Mouse (Mus musculus) kidney, adult 2 months (tissue): ENCODE data around the gene Pnrc2. TPM values are rescaled to one million over a fixed set of nuclear protein-coding genes. Genes with fewer than 3 reads are reported as not detected.

Source experiments
- DNase-seq: peaks from one replicate; pipeline ENCODE4 v3.0.0; 2021
- H3K27ac ChIP-seq: fragments of 200-500 bp; 2 replicates; pipeline ENCODE4 v1.5.1; 2012; ENCODE audit warnings: low read depth, low read length, control low read depth, inconsistent platforms; ENCODE audit not compliant: insufficient read depth
- H3K27me3 ChIP-seq: fragments of 200-500 bp; replicated peaks from 2 replicates; pipeline ENCODE4 v1.6.1; 2012; ENCODE audit warnings: mild to moderate bottlenecking, moderate library complexity, low read length, inconsistent platforms; ENCODE audit not compliant: control insufficient read depth, insufficient read depth
- H3K36me3 ChIP-seq: fragments of 200-500 bp; 2 replicates; pipeline ENCODE4 v1.6.1; 2012; ENCODE audit warnings: mild to moderate bottlenecking, moderate library complexity, low read length, inconsistent platforms; ENCODE audit not compliant: control insufficient read depth, insufficient read depth
- H3K4me1 ChIP-seq: fragments of 200-500 bp; 2 replicates; pipeline ENCODE4 v1.6.1; 2011; ENCODE audit warnings: low read length; ENCODE audit not compliant: control insufficient read depth, insufficient read depth
- H3K4me3 ChIP-seq: fragments of 200-500 bp; 2 replicates; pipeline ENCODE4 v1.5.1; 2011; ENCODE audit warnings: mild to moderate bottlenecking, low read depth, low read length, control low read depth; ENCODE audit not compliant: insufficient read depth
- CTCF ChIP-seq: fragments of 200-500 bp; conservative IDR thresholded peaks from 2 replicates; pipeline ENCODE4 v1.5.1; 2011; ENCODE audit warnings: low read depth, mild to moderate bottlenecking, control low read depth, low read length, moderate library complexity, mixed read lengths; ENCODE audit not compliant: insufficient read depth, insufficient read length
- POLR2A ChIP-seq: fragments of 200-500 bp; IDR thresholded peaks from one replicate; pipeline ENCODE4 v1.6.1; 2011; ENCODE audit warnings: low read depth, low read length, control low read depth
- WGBS: fragments of 180-500 bp; shearing (Covaris S2); methylation state at CpG from one replicate; pipeline ENCODE4 v1.1.7; 2018; 5-methylcytosine and 5-hydroxymethylcytosine counted together
- polyA plus RNA-seq: library from polyadenylated mRNA; depleted of rRNA; stranded (reverse); fragments of >200 nt; gene quantifications from 2 replicates; pipeline ENCODE4 v1.2.3, GENCODE M21; 2012

Gene Pnrc2
- polyA plus RNA-seq, 1 experiment = 23.3 TPM

- Histone ChIP-seq H3K36me3 (no peaks in the 10 kb centered on the region), H3K27me3 (no peaks in the 10 kb centered on the region), H3K4me3 (no peak overlapping the region), H3K4me1 (peaks cover 17% of the 10 kb centered on the region), H3K27ac (no peak overlapping the region)
- DNase-seq = no peak
- no peak for TF ChIP-seq CTCF
- no peak for TF ChIP-seq POLR2A
- WGBS = 74% methylated on average over 11 of the region's 11 CpGs
Measured at GRCm38 (mm10) chr4:135854630-135855029, 19.0 kb downstream of the Pnrc2 start.

DNA sequence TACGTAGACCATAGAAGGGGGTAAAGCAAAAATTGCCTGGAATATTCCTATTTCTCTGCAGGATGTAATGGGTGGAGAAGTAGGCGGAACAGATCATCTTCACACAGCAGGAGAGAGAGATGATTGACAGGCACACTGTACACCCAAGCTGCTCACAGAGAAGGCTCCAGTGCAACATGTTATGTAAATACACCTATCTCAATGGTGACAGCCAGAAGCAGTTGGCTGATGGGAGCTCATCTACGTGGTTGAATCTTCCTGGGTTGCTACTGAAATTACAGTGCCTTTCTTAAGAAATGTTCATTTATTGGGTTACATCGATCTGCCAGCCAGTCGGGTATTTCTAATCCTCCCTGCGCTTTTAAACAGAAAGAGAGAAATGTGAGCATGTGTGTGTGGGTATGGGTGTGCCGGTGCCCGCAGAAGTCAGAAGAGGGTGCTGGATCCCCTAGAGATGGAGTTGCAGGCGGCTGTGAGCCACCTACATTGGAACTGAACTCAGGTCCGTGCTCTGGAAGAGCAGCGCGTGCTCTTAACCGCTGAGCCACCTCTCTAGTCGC is 19.6 kb downstream of the Pnrc2 start:
- DNase-seq = no peak
- no peaks in the 10 kb centered on the region for H3K36me3 ChIP-seq
- 94% methylated on average over 14 of the region's 14 CpGs for WGBS
- TF ChIP-seq CTCF = no peak
- TF ChIP-seq POLR2A = no peak
- H3K4me3 ChIP-seq = no peak overlapping the region
- peaks cover 11% of the 10 kb centered on the region for H3K4me1 ChIP-seq
- no peak overlapping the region for H3K27ac ChIP-seq
- H3K27me3 ChIP-seq = no peaks in the 10 kb centered on the region

DNA sequence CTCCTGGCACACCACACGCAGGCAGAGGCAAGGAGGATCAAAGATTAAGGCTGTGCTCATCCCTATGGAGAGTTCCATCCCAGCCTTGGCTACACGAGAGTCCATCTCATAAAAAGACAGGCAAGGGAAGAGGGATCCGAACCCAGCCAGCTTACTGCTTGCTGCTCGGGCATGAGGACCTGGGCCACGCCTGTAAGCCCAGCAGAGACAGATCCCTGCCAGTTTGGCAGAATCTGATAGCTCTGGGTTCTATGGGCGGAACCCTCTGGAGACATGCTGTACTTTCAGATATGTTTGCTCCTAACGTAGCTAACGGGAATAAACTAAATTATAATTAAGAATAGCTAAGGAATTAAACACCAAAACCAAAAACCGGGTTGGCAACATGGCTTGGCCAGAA is 21.7 kb downstream of the Pnrc2 start:
- no peak overlapping the region for H3K27ac ChIP-seq
- WGBS = 91% methylated on average over 9 of the region's 9 CpGs
- H3K4me3 ChIP-seq = no peak overlapping the region
- no peaks in the 10 kb centered on the region for H3K27me3 ChIP-seq
- H3K4me1 ChIP-seq = peaks cover 3% of the 10 kb centered on the region; the same call in 1 of the 2 replicates
- H3K36me3 ChIP-seq = no peaks in the 10 kb centered on the region
- TF ChIP-seq POLR2A (no peak), CTCF (no peak)
- no peak for DNase-seq

DNA sequence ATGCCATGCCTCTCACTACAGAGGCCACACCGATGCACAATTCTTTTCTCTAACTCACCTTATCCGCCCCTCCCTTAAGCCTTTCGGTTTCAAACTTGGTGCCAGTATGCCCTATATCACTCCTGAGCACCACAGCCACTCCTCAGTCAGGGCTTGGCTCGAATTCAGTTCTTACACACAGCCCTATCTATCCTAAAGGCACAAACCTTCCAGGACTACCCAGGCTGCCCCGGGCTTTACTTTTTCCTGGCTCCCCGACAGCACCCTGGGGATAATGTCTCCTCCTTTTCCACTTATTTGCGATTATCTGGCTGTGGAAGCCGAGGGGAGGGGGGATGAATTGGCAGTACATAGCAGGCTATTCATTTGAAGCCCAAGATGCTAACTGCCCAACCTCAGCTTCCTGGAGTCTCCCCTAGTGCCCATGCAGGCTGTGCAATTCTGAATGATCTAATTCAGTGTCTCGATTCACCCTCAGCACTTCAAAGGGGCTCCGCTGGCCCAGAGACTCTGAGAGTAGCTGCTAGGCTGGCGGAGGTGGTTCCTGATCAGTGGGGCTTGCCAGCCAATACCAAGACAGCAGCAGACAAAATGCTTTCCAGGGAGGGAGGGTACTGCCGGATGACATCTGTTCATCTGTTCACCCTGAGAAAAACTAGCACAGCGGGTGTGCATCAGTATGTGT is 23.1 kb downstream of the Pnrc2 start:
- TF ChIP-seq POLR2A = no peak
- no peak for TF ChIP-seq CTCF
- Histone ChIP-seq H3K27me3 (no peaks in the 10 kb centered on the region), H3K36me3 (no peaks in the 10 kb centered on the region), H3K27ac (no peak overlapping the region), H3K4me3 (no peak overlapping the region), H3K4me1 (peaks cover 3% of the 10 kb centered on the region; the same call in 1 of the 2 replicates)
- WGBS = 54% methylated on average over 13 of the region's 13 CpGs
- no peak for DNase-seq

DNA sequence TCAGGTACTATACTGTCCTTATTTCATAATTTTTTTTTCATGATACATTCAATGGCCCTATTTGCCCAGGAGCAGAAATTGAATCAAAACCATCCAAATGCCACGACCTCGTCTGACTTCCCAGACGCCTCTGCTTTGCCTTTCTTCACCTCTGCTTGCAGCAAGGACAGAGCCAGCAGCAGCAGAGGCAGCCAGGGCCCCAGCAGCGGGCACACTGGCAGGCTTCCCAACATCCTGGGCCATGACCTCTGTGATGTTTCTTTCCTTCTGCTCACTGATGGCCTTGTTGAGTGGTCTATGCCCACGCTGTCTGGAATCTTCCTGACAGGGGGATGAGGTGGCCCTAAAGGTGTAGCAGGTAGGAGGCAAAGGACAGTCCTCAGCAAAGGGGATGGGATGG is 26.1 kb downstream of the Pnrc2 start:
- H3K36me3 ChIP-seq = no peaks in the 10 kb centered on the region
- TF ChIP-seq POLR2A (no peak), CTCF (no peak)
- peak; percentile 37 for DNase-seq
- H3K27ac ChIP-seq = no peak overlapping the region
- H3K27me3 ChIP-seq = no peaks in the 10 kb centered on the region
- no peaks in the 10 kb centered on the region for H3K4me1 ChIP-seq
- no peak overlapping the region for H3K4me3 ChIP-seq
- WGBS = 36% methylated on average over 5 of the region's 5 CpGs

DNA sequence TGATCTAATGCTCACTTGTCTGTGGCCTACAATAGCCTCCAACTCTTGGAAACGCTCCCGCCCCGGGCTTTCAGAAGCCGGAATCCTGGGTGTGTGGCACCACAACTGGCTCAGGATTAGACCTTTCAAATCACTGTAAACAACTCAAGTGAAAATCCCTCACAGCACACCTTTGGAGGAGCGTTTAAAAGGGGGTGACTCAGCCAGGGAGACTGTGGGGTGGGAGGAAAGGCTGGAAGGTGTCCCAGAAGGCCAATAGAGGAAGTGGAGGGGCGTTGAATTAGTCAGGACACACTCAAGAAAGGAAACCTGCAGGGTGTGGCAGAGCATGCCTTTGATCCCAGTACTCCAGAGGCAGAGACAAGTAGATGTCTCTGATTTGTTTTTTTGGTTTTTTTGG is 29.2 kb downstream of the Pnrc2 start:
- Histone ChIP-seq H3K27ac (no peak overlapping the region), H3K4me3 (no peak overlapping the region), H3K4me1 (peaks cover under 1% of the 10 kb centered on the region; the same call in 1 of the 2 replicates), H3K27me3 (no peaks in the 10 kb centered on the region), H3K36me3 (no peaks in the 10 kb centered on the region)
- WGBS = 80% methylated on average over 6 of the region's 6 CpGs
- no peak for TF ChIP-seq CTCF
- no peak for TF ChIP-seq POLR2A
- no peak for DNase-seq

DNA sequence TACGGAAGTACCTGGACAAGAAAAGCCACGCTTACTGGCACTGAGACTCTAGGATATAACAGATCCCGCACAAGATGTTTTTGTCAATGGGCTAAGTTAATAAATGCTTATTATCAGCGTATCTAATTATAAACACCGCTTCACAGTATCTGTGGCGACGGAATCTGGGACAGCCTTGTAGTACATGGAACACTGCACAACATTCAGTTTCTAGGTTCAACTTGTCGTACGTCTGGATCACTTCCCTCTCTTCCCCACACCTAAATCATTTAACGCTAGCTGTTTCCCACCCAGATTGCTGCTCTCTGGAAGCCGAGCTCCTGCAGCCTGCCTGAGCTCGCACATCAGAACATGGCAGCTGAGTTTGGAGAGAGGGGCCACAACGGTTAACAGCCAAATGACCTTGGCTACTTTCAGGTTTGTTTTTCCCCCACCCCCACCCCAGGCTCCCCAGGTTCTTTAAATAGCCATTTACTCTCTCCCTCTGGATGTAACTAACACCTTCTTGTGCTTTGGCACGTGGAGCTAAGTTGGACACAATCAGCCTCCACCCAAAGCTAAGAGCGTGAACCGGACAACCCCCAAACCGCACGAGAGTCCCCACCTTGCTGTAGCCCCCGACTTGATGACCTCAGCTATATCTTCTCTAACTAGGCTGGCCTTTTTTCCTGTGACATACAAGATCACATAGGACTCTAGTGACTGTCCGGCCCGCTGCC is 34.2 kb downstream of the Pnrc2 start:
- Histone ChIP-seq H3K27me3 (no peaks in the 10 kb centered on the region), H3K4me3 (no peak overlapping the region), H3K4me1 (peaks cover 9% of the 10 kb centered on the region; the same call in 1 of the 2 replicates), H3K36me3 (no peaks in the 10 kb centered on the region), H3K27ac (0 out of 2 replicates have a peak overlapping the region, but pooled peaks have one; percentile 3)
- WGBS = 62% methylated on average over 21 of the region's 21 CpGs
- DNase-seq = no peak
- TF ChIP-seq POLR2A = no peak
- TF ChIP-seq CTCF = no peak
